Mouse (Mus musculus) liver, postnatal 0 days (tissue): ENCODE results near the gene 9630041A04Rik. TPM values are rescaled to one million over a fixed set of nuclear protein-coding genes. Genes with fewer than 3 reads are reported as not detected.

Experiments
- ATAC-seq: fragments of 200-750 bp; cut with Nextera tagmentation; 2 replicates; pipeline ENCODE4 v1.8.0; 2017; ENCODE audit warnings: mild to moderate bottlenecking, moderate library complexity
- DNase-seq: peaks from one replicate; pipeline ENCODE4 v3.0.0-alpha.2; 2016
- H3K27ac ChIP-seq: fragments of 300-500 bp; sonication (generic); 2 replicates; pipeline ENCODE4 v1.5.1; 2014; ENCODE audit warnings: antibody characterized with exemption, moderate library complexity, mild to moderate bottlenecking, low read depth
- H3K27me3 ChIP-seq: fragments of 300-500 bp; sonication (generic); 2 replicates; pipeline ENCODE4 v1.6.1; 2014; ENCODE audit warnings: low read length, control low read depth, mixed read lengths; ENCODE audit not compliant: insufficient read depth
- H3K36me3 ChIP-seq: fragments of 300-500 bp; sonication (generic); replicated peaks from 2 replicates; pipeline ENCODE4 v1.6.1; 2014; ENCODE audit warnings: mild to moderate bottlenecking, control low read depth, low read length, moderate library complexity, mixed read lengths; ENCODE audit not compliant: insufficient read depth
- H3K4me1 ChIP-seq: fragments of 300-500 bp; sonication (generic); 2 replicates; pipeline ENCODE4 v1.6.1; 2014; ENCODE audit warnings: antibody characterized with exemption, mild to moderate bottlenecking, control low read depth; ENCODE audit not compliant: insufficient read depth
- H3K4me2 ChIP-seq: fragments of 300-500 bp; sonication (generic); 2 replicates; pipeline ENCODE4 v1.6.1; 2014; ENCODE audit warnings: low read depth, mild to moderate bottlenecking, low read length, moderate library complexity, mixed read lengths
- H3K4me3 ChIP-seq: fragments of 300-500 bp; sonication (generic); 2 replicates; pipeline ENCODE4 v1.5.1; 2014; ENCODE audit warnings: low read depth, low read length
- H3K9ac ChIP-seq: fragments of 300-500 bp; sonication (generic); replicated peaks from 2 replicates; pipeline ENCODE4 v1.6.1; 2014; ENCODE audit warnings: mild to moderate bottlenecking, moderate library complexity
- H3K9me3 ChIP-seq: fragments of 300-500 bp; sonication (generic); 2 replicates; pipeline ENCODE4 v1.6.1; 2016; ENCODE audit warnings: mild to moderate bottlenecking, control low read depth, low read length, mixed read lengths
- CTCF ChIP-seq: sonication (generic); IDR thresholded peaks from 2 replicates; pipeline ENCODE4 v1.5.1; 2016; ENCODE audit warnings: antibody characterized with exemption, low read depth
- EP300 ChIP-seq: IDR thresholded peaks from 2 replicates; pipeline ENCODE4 v1.6.1; 2016; ENCODE audit warnings: antibody characterized with exemption, low read depth, mild to moderate bottlenecking
- WGBS: fragments of 180-500 bp; shearing (Covaris S2); extraction: QIAGEN DNeasy Blood & Tissue Kit; methylation state at CpG from one replicate; pipeline ENCODE4 v1.1.7; 2014; ENCODE audit not compliant: insufficient replicate concordance; 5-methylcytosine and 5-hydroxymethylcytosine counted together
- polyA plus RNA-seq: library from polyadenylated mRNA; unstranded; fragments of >200 nt; fragmentation: Nextera tagmentation; extraction: Ambion mirVana; gene quantifications from 2 replicates; pipeline ENCODE4 v1.2.1, GENCODE M21; 2015

Gene 9630041A04Rik
- polyA plus RNA-seq, 1 experiment from 2014 or later = not detected

DNA sequence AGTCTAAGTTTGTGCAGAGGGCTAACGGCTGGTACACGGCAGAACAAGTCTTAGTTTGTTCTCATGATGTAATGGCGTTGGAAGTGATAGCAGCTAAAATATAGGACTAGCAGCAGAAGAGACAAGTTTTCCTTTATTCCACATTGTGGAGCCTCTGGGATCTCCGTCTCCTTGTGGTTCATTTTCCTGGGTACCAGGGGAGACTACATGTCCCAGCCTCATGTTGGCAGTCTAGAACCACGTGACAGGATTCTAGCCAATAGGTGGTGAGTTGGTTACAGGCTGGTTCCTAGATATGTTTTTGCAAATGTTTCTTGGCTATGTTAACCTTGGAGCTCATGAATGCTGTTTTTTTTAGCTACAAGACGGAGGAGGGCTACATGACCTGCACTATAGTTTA is 15.9 kb upstream of the 9630041A04Rik start:
- no peak overlapping the region for H3K4me3 ChIP-seq
- no peaks in the 10 kb centered on the region for H3K4me1 ChIP-seq
- H3K27ac ChIP-seq = no peak overlapping the region
- DNase-seq (no peak), ATAC-seq (no peak)
- H3K4me2 ChIP-seq = no peak overlapping the region
- 77% methylated on average over 6 of the region's 6 CpGs for WGBS
- no peaks in the 10 kb centered on the region for H3K27me3 ChIP-seq
- no peaks in the 10 kb centered on the region for H3K9me3 ChIP-seq
- H3K36me3 ChIP-seq = no peaks in the 10 kb centered on the region
- TF ChIP-seq CTCF = no peak
- no peak for TF ChIP-seq EP300
- no peak overlapping the region for H3K9ac ChIP-seq

GRCm38 (mm10) chr9:101862481-101863065 is 932 bp downstream of the 9630041A04Rik start:
- Histone ChIP-seq H3K27me3 (no peaks in the 10 kb centered on the region), H3K9me3 (no peaks in the 10 kb centered on the region), H3K4me1 (no peaks in the 10 kb centered on the region), H3K4me2 (no peak overlapping the region), H3K36me3 (no peaks in the 10 kb centered on the region), H3K9ac (no peak overlapping the region), H3K4me3 (no peak overlapping the region), H3K27ac (no peak overlapping the region)
- no peak for DNase-seq
- 79% methylated on average over 12 of the region's 12 CpGs for WGBS
- ATAC-seq = no peak
- TF ChIP-seq EP300 (no peak), CTCF (no peak)

DNA sequence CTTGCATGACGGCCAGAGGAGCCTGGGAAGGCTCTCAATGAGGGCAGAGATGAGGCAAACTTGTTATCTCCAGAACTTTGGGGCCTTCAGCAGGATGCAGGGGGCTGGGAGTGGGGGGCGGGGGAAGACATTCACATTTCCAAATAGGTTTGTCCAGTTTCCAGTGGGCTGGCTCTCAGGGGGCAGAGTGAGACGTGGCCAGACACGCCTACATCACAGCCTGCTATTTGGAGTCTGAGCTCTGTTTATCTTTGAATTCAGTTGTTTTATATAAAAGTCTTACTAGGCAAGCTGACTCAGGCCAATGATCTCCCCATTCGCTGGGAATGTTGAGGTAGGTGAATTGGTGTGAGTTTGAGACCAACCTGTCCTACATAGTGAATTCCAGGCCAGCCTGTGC is 1.5 kb downstream of the 9630041A04Rik start:
- Histone ChIP-seq H3K27ac (no peak overlapping the region), H3K36me3 (no peaks in the 10 kb centered on the region), H3K4me2 (no peak overlapping the region), H3K27me3 (no peaks in the 10 kb centered on the region), H3K4me3 (no peak overlapping the region), H3K9me3 (no peaks in the 10 kb centered on the region), H3K4me1 (no peaks in the 10 kb centered on the region), H3K9ac (no peak overlapping the region)
- no peak for DNase-seq
- ATAC-seq = no peak
- TF ChIP-seq CTCF = no peak
- WGBS = 75% methylated on average over 5 of the region's 5 CpGs

DNA sequence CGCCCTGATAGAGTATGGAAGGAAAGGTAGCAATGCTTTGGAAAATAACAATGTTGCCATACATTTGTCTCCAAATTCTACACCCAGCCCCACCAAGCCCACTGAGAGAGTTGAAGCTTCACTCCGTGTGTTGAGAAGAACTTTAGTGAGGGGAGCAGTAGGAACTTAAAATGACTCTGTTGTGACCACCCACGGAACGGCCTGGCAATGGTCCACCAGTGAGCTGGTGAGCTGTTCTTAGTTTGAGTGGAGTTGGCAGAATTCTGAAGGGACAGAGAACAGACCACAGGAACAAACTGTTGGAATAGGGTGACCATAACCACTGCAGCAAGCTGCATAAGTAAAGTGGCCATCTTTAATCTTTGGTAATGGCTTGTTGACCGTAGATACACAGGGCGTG is 7.0 kb downstream of the 9630041A04Rik start:
- DNase-seq (no peak), ATAC-seq (no peak)
- no peaks in the 10 kb centered on the region for H3K36me3 ChIP-seq
- no peaks in the 10 kb centered on the region for H3K27me3 ChIP-seq
- 80% methylated on average over 6 of the region's 6 CpGs for WGBS
- H3K4me1 ChIP-seq = no peaks in the 10 kb centered on the region
- no peak overlapping the region for H3K27ac ChIP-seq
- TF ChIP-seq EP300 = no peak
- no peak for TF ChIP-seq CTCF
- H3K9me3 ChIP-seq = no peaks in the 10 kb centered on the region
- no peak overlapping the region for H3K9ac ChIP-seq
- no peak overlapping the region for H3K4me3 ChIP-seq
- no peak overlapping the region for H3K4me2 ChIP-seq

GRCm38 (mm10) chr9:101870034-101870433 is 8.4 kb downstream of the 9630041A04Rik start:
- no peak for ATAC-seq
- WGBS = 70% methylated on average over 4 of the region's 4 CpGs

GRCm38 (mm10) chr9:101875306-101875705 is 13.7 kb downstream of the 9630041A04Rik start:
- H3K4me1 ChIP-seq = no peaks in the 10 kb centered on the region
- ATAC-seq = no peak
- no peak overlapping the region for H3K27ac ChIP-seq
- no peaks in the 10 kb centered on the region for H3K27me3 ChIP-seq
- no peaks in the 10 kb centered on the region for H3K9me3 ChIP-seq
- no peak for DNase-seq
- no peak for TF ChIP-seq EP300
- no peak for TF ChIP-seq CTCF
- 80% methylated on average over 1 of the region's 1 CpGs for WGBS
- no peak overlapping the region for H3K4me3 ChIP-seq
- no peak overlapping the region for H3K9ac ChIP-seq
- H3K4me2 ChIP-seq = no peak overlapping the region
- no peaks in the 10 kb centered on the region for H3K36me3 ChIP-seq

More at GRCm38 (mm10) chr9:101870034-101870433, 8.4 kb downstream of the 9630041A04Rik start:
- Histone ChIP-seq H3K9ac (no peak overlapping the region), H3K36me3 (no peaks in the 10 kb centered on the region), H3K4me3 (no peak overlapping the region), H3K4me2 (no peak overlapping the region), H3K4me1 (no peaks in the 10 kb centered on the region), H3K27ac (no peak overlapping the region), H3K9me3 (no peaks in the 10 kb centered on the region), H3K27me3 (no peaks in the 10 kb centered on the region)
- no peak for DNase-seq
- TF ChIP-seq CTCF (no peak), EP300 (no peak)
